ENCODE assay signal across 8 mouse cellular contexts in genomic region chr14:62878634-62879430, GRCm38 (mm10). TPM values are rescaled to one million over a fixed set of nuclear protein-coding genes. Genes with fewer than 3 reads are reported as not detected.
DNase-seq lines count a peak whose midpoint lies in the region; ATAC-seq and TF ChIP-seq lines count a peak whose summit lies in the region.

No protein-coding gene starts in this region.

- WGBS in lung, postnatal 0 days, result 44% methylated on average over 7 of the region's 7 CpGs
- 68% methylated on average over 7 of the region's 7 CpGs for WGBS in hindbrain, embryonic 12.5 days
- WGBS in midbrain, embryonic 15.5 days, result 63% methylated on average over 7 of the region's 7 CpGs

- H3K9me3 ChIP-seq in lung, postnatal 0 days (ENCODE audit: low read length), result no peaks in the 10 kb centered on the region
- no peaks in the 10 kb centered on the region for H3K9me3 ChIP-seq in hindbrain, embryonic 12.5 days (replicated peaks)
- no peaks in the 10 kb centered on the region for H3K9me3 ChIP-seq in midbrain, embryonic 15.5 days

- TF ChIP-seq EP300 in lung, postnatal 0 days (IDR thresholded peaks at IDR 0.05), result no peak

- no peak overlapping the region for H3K4me2 ChIP-seq in lung, postnatal 0 days (replicated peaks; ENCODE audit: low read depth, low read length)
- H3K4me2 ChIP-seq in hindbrain, embryonic 12.5 days (replicated peaks), result no peak overlapping the region
- H3K4me2 ChIP-seq in midbrain, embryonic 15.5 days, result no peak overlapping the region

- H3K4me1 ChIP-seq in lung, postnatal 0 days (ENCODE audit: insufficient read depth, low read depth, low read length), result peaks cover 22% of the 10 kb centered on the region
- H3K4me1 ChIP-seq in hindbrain, embryonic 12.5 days, result peaks cover 42% of the 10 kb centered on the region
- peaks cover 33% of the 10 kb centered on the region for H3K4me1 ChIP-seq in midbrain, embryonic 15.5 days

- ATAC-seq in lung, postnatal 0 days, result no peak
- no peak for ATAC-seq in hindbrain, embryonic 12.5 days (ENCODE audit: low FRiP score)
- ATAC-seq in midbrain, embryonic 15.5 days (replicated peaks), result no peak

- peak overlapping the region; percentile 54; the same call in 1 of the 2 replicates for H3K27ac ChIP-seq in lung, postnatal 0 days (ENCODE audit: low read length)
- H3K27ac ChIP-seq in hindbrain, embryonic 12.5 days, result 0 out of 2 replicates have a peak overlapping the region, but pooled peaks have one; percentile 8
- H3K27ac ChIP-seq in midbrain, embryonic 15.5 days, result peak overlapping the region; percentile 69

- H3K4me3 ChIP-seq in lung, postnatal 0 days (ENCODE audit: low read depth, low read length), result no peak overlapping the region
- no peak overlapping the region for H3K4me3 ChIP-seq in hindbrain, embryonic 12.5 days
- no peak overlapping the region for H3K4me3 ChIP-seq in midbrain, embryonic 15.5 days

- peak; percentile 36 to 46 for DNase-seq in cerebellum, adult 18-20 months
- no peak for DNase-seq in cerebellum, postnatal 4 days (ENCODE audit: low spot score in 2 of 2)
- no peak for DNase-seq in lung, postnatal 0 days (ENCODE audit: low spot score)
- no peak for DNase-seq in lung, postnatal 4 days
- no peak for DNase-seq in lung, postnatal 10 days
- no peak for DNase-seq in retina, postnatal 1 day

- no peaks in the 10 kb centered on the region for H3K36me3 ChIP-seq in lung, postnatal 0 days (ENCODE audit: insufficient read depth, low read length)
- H3K36me3 ChIP-seq in hindbrain, embryonic 12.5 days, result no peaks in the 10 kb centered on the region
- H3K36me3 ChIP-seq in midbrain, embryonic 15.5 days (replicated peaks), result no peaks in the 10 kb centered on the region

- H3K9ac ChIP-seq in lung, postnatal 0 days (replicated peaks; ENCODE audit: low read depth), result no peak overlapping the region
- no peak overlapping the region for H3K9ac ChIP-seq in hindbrain, embryonic 12.5 days
- no peak overlapping the region for H3K9ac ChIP-seq in midbrain, embryonic 15.5 days

- TF ChIP-seq CTCF in lung, postnatal 0 days (IDR thresholded peaks at IDR 0.05), result no peak

- H3K27me3 ChIP-seq in lung, postnatal 0 days (replicated peaks; ENCODE audit: insufficient read depth, low read length), result no peaks in the 10 kb centered on the region
- no peaks in the 10 kb centered on the region for H3K27me3 ChIP-seq in hindbrain, embryonic 12.5 days
- no peaks in the 10 kb centered on the region for H3K27me3 ChIP-seq in midbrain, embryonic 15.5 days (replicated peaks)

RNA-seq across cellular contexts. Expression of gene Wdfy2, which starts 41.4 kb away (rescaled TPM):
- polyA plus RNA-seq in lung, postnatal 0 days (2015; fragmentation: Nextera tagmentation; extraction: Ambion mirVana), result 3.4 and 3.5 TPM in 2 replicates
- polyA plus RNA-seq in hindbrain, embryonic 12.5 days (2016; fragmentation: Nextera tagmentation; extraction: Ambion mirVana), result 14.2 and 15.0 TPM in 2 replicates
- polyA plus RNA-seq in midbrain, embryonic 15.5 days (2015; fragmentation: Nextera tagmentation; extraction: Ambion mirVana), result 7.6 and 8.1 TPM in 2 replicates

Comparison
In these comparisons a context has a peak if more than half of its experiments do, and no peak if none do; other contexts are left out.
1. DNase-seq: peak in cerebellum, adult 18-20 months (2 of 2); none in cerebellum, postnatal 4 days (0 of 2), lung, postnatal 0 days (single experiment), lung, postnatal 4 days (0 of 2), lung, postnatal 10 days (single experiment) and retina, postnatal 1 day (single experiment).
2. H3K27ac ChIP-seq: peak in every context shown above with its lines; median percentile 69 in midbrain, embryonic 15.5 days; 54 in lung, postnatal 0 days; 8 in hindbrain, embryonic 12.5 days.